Mouse (Mus musculus) G1E (cell line): ENCODE measurements around the gene Gm49405. TPM values are rescaled to one million over a fixed set of nuclear protein-coding genes. Genes with fewer than 3 reads are reported as not detected.
A peak's percentile ranks its signal among the peaks of the same experiment; 100 is the strongest.
"Not testable (repeated sequence)": the region's sequence is repeated elsewhere in the genome, so short reads cannot be mapped to it uniquely, and the experiment has no call there.

Source experiments
- ATAC-seq: 2 replicates; pipeline ENCODE4 v1.8.0; 2016; ENCODE audit warnings: mild to moderate bottlenecking; ENCODE audit not compliant: insufficient number of reproducible peaks, poor library complexity, low FRiP score, severe bottlenecking; ENCODE audit errors: extremely low read depth
- DNase-seq: peaks from one replicate; pipeline ENCODE4 v3.0.0; 2012; ENCODE audit warnings: low spot score
- H3K27me3 ChIP-seq: 2 replicates; pipeline ENCODE4 v1.6.1; 2012; ENCODE audit warnings: mild to moderate bottlenecking, low read length, inconsistent platforms; ENCODE audit not compliant: insufficient read depth
- H3K36me3 ChIP-seq: replicated peaks from 2 replicates; pipeline ENCODE3; 2012; ENCODE audit warnings: mild to moderate bottlenecking, inconsistent platforms
- H3K4me1 ChIP-seq: 2 replicates; pipeline ENCODE4 v1.6.1; 2012; ENCODE audit warnings: low read depth, low read length, inconsistent platforms, mixed read lengths; ENCODE audit not compliant: insufficient read depth
- H3K4me3 ChIP-seq: 2 replicates; pipeline ENCODE4 v1.5.1; 2012; ENCODE audit warnings: low read depth, mild to moderate bottlenecking, inconsistent platforms, low read length, moderate library complexity, mixed read lengths
- H3K9me3 ChIP-seq: replicated peaks from 2 replicates; pipeline ENCODE4 v1.6.1; 2012; ENCODE audit warnings: inconsistent platforms
- CTCF ChIP-seq: IDR thresholded peaks from 2 replicates; pipeline ENCODE4 v1.5.1; 2012; ENCODE audit warnings: low read depth, low read length, inconsistent platforms, mixed read lengths
- GATA1 ChIP-seq: IDR thresholded peaks from 2 replicates; pipeline ENCODE4 v1.6.1; 2012; ENCODE audit warnings: borderline replicate concordance, low read length, inconsistent platforms, mixed read lengths
- GATA2 ChIP-seq: IDR thresholded peaks from 2 replicates; pipeline ENCODE4 v1.6.1; 2012; ENCODE audit warnings: low read depth, low read length, inconsistent platforms, borderline replicate concordance
- POLR2AphosphoS5 ChIP-seq: IDR thresholded peaks from 2 replicates; pipeline ENCODE4 v1.6.1; 2012; ENCODE audit warnings: low read depth, low read length, inconsistent platforms; ENCODE audit not compliant: insufficient replicate concordance
- TAL1 ChIP-seq: conservative IDR thresholded peaks from 2 replicates; pipeline ENCODE4 v1.6.1; 2012; ENCODE audit warnings: low read depth, low read length, inconsistent platforms, mixed read lengths
- polyA plus RNA-seq: library from polyadenylated mRNA; stranded (reverse); fragments of >175 nt; gene quantifications from 2 replicates; pipeline ENCODE4 v1.2.3, GENCODE M21; 2012
- total RNA-seq, 2 experiments: library from RNA; stranded (forward) in 1 of 2; stranded (reverse) in 1 of 2; fragments of 200-1000 nt in 1 of 2; fragments of >200 nt in 1 of 2; fragmentation: Nextera tagmentation in 1 of 2; gene quantifications; 2 replicates each; pipeline ENCODE4 v1.2.3; 2014 to 2017

Gm49405 gene
- total RNA-seq (2014; fragmentation: Nextera tagmentation) = 1.9 and 3.2 TPM in 2 replicates
- total RNA-seq (2017) = 1.2 and 1.7 TPM in 2 replicates
- polyA plus RNA-seq = 3.7 and 4.7 TPM in 2 replicates

DNA sequence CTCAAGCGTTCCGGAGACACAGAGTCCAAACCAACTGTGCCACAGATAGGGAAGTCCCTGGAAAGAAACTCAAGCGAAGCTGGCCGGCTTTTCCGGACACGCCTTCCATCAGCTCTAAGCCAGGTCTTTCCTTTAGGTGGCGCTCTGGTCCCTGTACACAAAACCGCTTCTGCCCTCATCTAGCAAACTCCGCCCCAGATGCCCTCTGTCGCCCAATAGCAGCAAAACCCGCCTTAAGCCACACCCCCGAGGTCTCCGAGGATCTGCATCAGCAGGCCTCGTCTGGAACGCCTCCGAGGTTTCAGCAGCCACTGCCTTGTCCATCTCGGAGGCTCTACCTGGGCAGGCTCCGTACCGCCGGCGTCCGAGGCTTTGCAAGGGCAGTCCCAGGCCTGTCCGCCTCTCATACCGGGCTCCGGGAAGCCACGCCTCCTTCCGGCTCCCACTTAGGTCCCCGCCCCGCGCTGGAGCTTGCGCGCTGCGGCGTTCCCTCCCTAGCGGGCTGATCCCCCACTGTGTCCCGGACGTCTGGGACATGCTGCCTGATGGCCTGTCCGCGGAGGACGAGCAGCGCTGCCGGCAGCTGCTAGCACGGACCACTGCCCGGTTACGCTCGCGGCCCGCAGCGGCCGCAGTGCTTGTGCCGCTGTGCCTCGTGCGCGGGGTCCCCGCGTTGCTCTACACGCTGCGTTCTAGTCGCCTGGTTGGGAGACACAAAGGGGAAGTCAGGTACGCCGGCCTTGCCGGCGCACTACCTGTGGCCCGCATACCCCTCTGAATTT, at the start of gene Gm49405, which contains the start of gene Nudt8:
TSS of gene Gm49405 (plus strand) at position 508 of the 782 bp plus-strand sequence.
TSS of gene Nudt8 (plus strand) at position 462 of the 782 bp plus-strand sequence.
- H3K36me3 ChIP-seq = peaks cover 39% of the 10 kb centered on the region
- ATAC-seq = peak; percentile 84
- peak; percentile 95 for DNase-seq
- H3K27me3 ChIP-seq = peaks cover 36% of the 10 kb centered on the region
- TF ChIP-seq GATA2 (no peak), TAL1 (no peak), POLR2AphosphoS5 (no peak), CTCF (peak; percentile 48)
- peak within 1 kb of the TSS; percentile 90 for H3K4me3 ChIP-seq
- no peaks in the 10 kb centered on the region for H3K9me3 ChIP-seq
- H3K4me1 ChIP-seq = peaks cover 32% of the 10 kb centered on the region

DNA sequence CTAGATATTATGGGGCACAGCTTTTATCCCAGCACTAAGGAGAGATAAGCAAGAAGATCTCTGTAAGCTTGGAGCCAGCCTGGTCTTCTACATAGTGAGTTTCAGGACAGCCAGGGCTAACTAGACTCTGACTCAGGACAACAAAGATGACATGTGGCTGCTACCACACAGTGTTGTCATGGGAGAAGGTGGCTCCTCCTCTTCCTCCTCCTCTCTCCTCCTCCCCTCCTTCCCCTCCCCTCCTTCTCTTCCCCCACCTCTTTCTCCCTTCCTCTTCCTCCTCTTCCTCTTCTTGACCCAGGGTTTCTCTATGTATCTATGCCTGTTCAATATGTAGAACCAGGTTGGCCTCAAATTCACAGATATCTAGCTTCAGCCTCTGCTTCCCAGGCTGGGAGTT, 49.0 kb upstream of the Gm49405 start:
- DNase-seq (no peak), ATAC-seq (no peak)
- Histone ChIP-seq H3K4me1 (peaks cover 3% of the 10 kb centered on the region; the same call in 1 of the 2 replicates), H3K36me3 (no peaks in the 10 kb centered on the region), H3K9me3 (no peaks in the 10 kb centered on the region), H3K4me3 (no peak overlapping the region), H3K27me3 (peaks cover 22% of the 10 kb centered on the region; the same call in 1 of the 2 replicates)
- TF ChIP-seq GATA1 (no peak), CTCF (no peak), GATA2 (no peak), TAL1 (no peak), POLR2AphosphoS5 (no peak)

DNA sequence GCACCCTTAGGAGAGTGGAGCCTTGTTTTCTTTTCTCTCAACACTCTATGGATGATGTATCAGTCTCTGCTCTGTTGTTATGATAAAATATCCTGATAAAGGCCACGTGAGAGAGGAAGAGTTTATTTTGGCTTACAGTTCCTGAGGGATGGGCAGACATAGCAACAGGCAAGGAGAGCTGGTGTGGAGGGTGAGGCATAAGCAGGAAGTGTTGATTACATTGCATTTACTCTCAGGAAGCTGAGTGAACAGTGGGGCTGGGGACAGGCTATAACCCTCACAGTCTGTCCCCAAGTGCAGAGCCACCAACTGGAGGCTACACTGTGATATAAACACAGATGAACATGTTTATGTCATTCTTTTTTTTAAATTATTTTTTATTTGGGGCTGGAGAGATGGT, 48.3 kb upstream of the Gm49405 start:
- Histone ChIP-seq H3K9me3 (no peaks in the 10 kb centered on the region), H3K36me3 (no peaks in the 10 kb centered on the region), H3K27me3 (peaks cover 22% of the 10 kb centered on the region; the same call in 1 of the 2 replicates), H3K4me1 (no peaks in the 10 kb centered on the region; the same call in 1 of the 2 replicates), H3K4me3 (no peak overlapping the region)
- ATAC-seq (no peak), DNase-seq (no peak)
- TF ChIP-seq TAL1 = no peak
- no peak for TF ChIP-seq POLR2AphosphoS5
- no peak for TF ChIP-seq CTCF
- TF ChIP-seq GATA1 = no peak
- no peak for TF ChIP-seq GATA2

DNA sequence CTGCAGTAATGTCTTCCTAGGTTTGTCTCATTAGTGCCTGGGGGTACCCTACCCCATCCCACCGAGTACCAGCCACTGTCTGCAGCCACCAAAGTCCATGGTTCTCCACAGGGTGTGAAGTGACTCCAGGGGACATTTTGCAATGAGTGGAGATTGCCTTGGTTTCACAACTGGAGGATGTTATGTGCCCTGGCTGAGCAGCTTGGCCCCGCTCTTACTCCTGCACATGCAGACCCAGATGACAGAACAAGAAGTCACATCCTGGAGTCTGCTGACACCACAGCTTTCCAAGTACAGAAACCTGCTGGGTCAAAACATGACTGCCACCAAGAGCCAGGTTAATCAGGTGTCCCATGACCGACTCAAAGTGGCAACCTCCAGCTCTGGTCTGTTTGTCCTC, 45.4 kb upstream of the Gm49405 start:
- no peak for DNase-seq
- Histone ChIP-seq H3K27me3 (peaks cover 23% of the 10 kb centered on the region; the same call in 1 of the 2 replicates), H3K4me3 (no peak overlapping the region), H3K9me3 (no peaks in the 10 kb centered on the region), H3K4me1 (no peaks in the 10 kb centered on the region; the same call in 1 of the 2 replicates), H3K36me3 (no peaks in the 10 kb centered on the region)
- no peak for TF ChIP-seq TAL1
- no peak for TF ChIP-seq POLR2AphosphoS5
- TF ChIP-seq GATA1 = no peak
- no peak for TF ChIP-seq GATA2
- ATAC-seq = no peak

DNA sequence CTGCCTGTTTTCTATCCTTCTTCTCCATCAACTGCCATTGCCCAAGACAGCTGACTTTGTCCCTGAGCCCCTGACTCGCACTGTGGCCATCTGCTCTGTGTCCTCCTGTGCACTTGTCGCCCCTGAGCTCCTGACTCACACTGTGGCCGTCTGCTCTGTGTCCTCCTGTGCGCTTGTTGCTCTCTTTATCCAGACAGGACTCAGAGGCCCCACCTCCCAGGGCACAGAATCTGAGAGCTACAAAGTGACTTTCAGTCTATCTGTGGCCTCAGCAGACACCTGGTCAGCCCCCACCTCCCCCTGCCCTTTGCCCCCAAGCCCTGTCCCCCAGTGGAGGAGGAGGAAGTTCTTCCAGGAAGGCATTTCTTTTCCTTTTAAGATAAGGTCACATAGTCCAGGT, 44.6 kb upstream of the Gm49405 start:
- ATAC-seq (no peak), DNase-seq (no peak)
- Histone ChIP-seq H3K27me3 (peaks cover 19% of the 10 kb centered on the region; the same call in 1 of the 2 replicates), H3K36me3 (no peaks in the 10 kb centered on the region), H3K4me1 (no peaks in the 10 kb centered on the region), H3K9me3 (no peaks in the 10 kb centered on the region; the same call in 1 of the 2 replicates), H3K4me3 (no peak overlapping the region)
- no peak for TF ChIP-seq CTCF
- no peak for TF ChIP-seq GATA1
- TF ChIP-seq TAL1 = no peak
- TF ChIP-seq POLR2AphosphoS5 = no peak
- TF ChIP-seq GATA2 = no peak

DNA sequence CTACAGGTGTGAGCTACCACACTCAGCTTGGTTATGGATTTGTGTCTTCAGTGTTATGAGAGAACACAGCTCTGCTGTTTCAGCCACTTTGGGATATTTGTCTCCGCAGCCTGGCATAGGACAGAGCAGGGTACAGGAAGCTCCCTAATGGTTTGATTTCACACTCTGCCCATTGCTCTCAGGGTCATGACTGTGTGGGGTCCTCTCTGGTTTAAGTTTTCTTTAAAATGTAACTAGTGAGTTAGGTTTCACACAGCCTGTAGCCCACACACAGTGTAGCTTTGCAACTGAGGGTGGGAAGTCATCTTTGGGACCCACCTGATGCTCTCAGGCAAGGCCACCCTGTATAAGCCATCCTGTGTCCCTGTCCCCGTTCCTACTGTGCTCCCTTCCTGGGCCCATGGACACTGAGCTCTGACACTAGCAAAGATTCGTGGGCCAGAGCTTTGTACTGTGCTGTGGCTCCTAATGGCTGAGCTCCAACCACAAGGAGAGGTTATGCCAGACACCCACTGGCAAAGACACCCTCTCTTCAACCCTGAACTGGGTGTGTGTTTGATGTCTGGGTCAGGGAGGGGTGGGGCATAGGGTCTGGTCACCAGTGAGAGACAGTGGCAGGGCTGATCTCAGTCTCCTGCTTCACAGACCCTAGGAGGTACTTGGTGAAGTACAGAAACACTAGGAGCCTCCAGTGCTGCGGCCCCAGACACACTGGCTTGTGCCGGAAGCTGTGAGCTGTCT, 43.0 kb upstream of the Gm49405 start:
- H3K4me1 ChIP-seq, H3K4me3 ChIP-seq, DNase-seq, H3K36me3 ChIP-seq, ATAC-seq, H3K9me3 ChIP-seq: not testable (repeated sequence)
- H3K27me3 ChIP-seq = peaks cover 22% of the 10 kb centered on the region; the same call in 1 of the 2 replicates
